Mouse (Mus musculus) neural tube, embryonic 12.5 days (tissue): Measurements from ENCODE around the gene Bckdk. TPM values are rescaled to one million over a fixed set of nuclear protein-coding genes. Genes with fewer than 3 reads are reported as not detected.
"Not testable (repeated sequence)": the region's sequence is repeated elsewhere in the genome, so short reads cannot be mapped to it uniquely, and the experiment has no call there.

Experiments
- ATAC-seq: fragments of 200-750 bp; cut with Nextera tagmentation; 2 replicates; pipeline ENCODE4 v1.8.0; 2017; ENCODE audit warnings: low read depth, mild to moderate bottlenecking, moderate TSS enrichment, moderate library complexity; ENCODE audit not compliant: low FRiP score
- H3K27ac ChIP-seq: fragments of 300-500 bp; sonication (generic); 2 replicates; pipeline ENCODE4 v1.5.1; 2016
- H3K27me3 ChIP-seq: fragments of 300-500 bp; sonication (generic); replicated peaks from 2 replicates; pipeline ENCODE4 v1.6.1; 2016; ENCODE audit warnings: mild to moderate bottlenecking
- H3K36me3 ChIP-seq: fragments of 300-500 bp; sonication (generic); 2 replicates; pipeline ENCODE4 v1.6.1; 2016; ENCODE audit warnings: mild to moderate bottlenecking
- H3K4me1 ChIP-seq: fragments of 300-500 bp; sonication (generic); 2 replicates; pipeline ENCODE4 v1.6.1; 2016
- H3K4me2 ChIP-seq: fragments of 300-500 bp; sonication (generic); replicated peaks from 2 replicates; pipeline ENCODE4 v1.6.1; 2016; ENCODE audit warnings: mild to moderate bottlenecking
- H3K4me3 ChIP-seq: fragments of 300-500 bp; sonication (generic); 2 replicates; pipeline ENCODE4 v1.5.1; 2016
- H3K9ac ChIP-seq: fragments of 300-500 bp; sonication (generic); 2 replicates; pipeline ENCODE4 v1.6.1; 2016; ENCODE audit warnings: mild to moderate bottlenecking
- H3K9me3 ChIP-seq: fragments of 300-500 bp; sonication (generic); 2 replicates; pipeline ENCODE4 v1.6.1; 2016; ENCODE audit warnings: mild to moderate bottlenecking
- WGBS: fragments of 180-500 bp; shearing (Covaris S2); methylation state at CpG from one replicate; pipeline ENCODE4 v1.1.7; 2016; 5-methylcytosine and 5-hydroxymethylcytosine counted together
- polyA plus RNA-seq: library from polyadenylated mRNA; unstranded; fragments of >200 nt; fragmentation: Nextera tagmentation; extraction: Ambion mirVana; gene quantifications from 2 replicates; pipeline ENCODE4 v1.2.1, GENCODE M21; 2016

The Bckdk gene
- polyA plus RNA-seq, 1 experiment from 2014 or later: 74.1 TPM

DNA sequence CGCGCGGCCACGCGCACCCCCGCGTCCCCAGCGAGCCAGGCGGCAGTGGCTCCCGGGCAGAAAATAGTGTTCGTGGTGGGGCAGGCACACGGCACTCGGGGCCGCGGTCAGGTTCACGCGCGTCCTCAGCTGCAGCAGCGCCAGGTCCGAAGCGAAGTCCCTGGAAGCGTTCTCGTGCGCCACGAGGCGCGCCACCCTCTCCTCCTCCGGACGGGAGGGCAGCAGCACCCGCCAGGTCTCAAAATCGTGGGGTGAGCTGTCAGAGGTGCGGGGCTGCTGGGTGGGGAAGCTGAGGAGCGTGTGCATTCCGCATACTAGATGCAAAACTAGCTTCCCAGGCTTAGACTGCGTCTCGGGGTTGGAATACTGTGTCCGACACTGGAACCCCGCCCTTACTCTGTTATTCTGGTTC lies 31.9 kb downstream of the Bckdk start:
- Histone ChIP-seq H3K4me3 (peak overlapping the region; percentile 67), H3K9me3 (no peaks in the 10 kb centered on the region), H3K27ac (peak overlapping the region; percentile 60; the same call in 1 of the 2 replicates)

DNA sequence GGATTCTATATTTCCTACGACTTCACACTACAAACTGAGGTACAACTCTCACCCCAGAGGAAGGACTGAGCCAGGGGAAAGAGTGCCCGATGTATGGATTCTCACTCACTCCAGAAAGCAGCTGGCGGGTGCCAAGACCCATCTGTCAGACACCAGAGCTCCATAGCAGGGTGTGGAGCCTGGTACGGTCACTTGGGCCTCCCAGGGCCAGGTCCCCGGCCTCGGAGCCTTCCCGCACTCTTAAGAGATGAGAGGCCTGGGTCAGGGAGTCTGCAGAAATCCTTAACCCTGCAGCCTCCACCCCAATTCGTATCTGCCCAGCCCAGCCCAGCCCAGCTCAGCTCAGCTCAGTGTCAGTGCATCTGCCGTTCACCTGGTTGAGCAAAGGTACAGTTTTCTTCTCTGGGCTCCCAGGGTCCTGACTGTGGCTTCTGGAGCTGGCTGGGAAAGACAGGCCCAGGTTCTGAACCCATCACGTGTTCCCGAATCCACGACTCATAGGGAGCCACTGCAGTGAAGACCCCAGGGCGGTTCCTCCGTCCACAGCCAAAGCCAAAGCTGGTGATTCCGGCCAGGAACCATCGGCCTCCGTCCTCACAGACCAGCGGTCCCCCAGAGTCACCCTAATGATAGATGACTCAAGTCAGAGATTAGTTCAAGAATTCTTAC lies 32.5 kb downstream of the Bckdk start:
- peak overlapping the region; percentile 67 for H3K4me3 ChIP-seq
- peak overlapping the region; percentile 76 for H3K9ac ChIP-seq
- H3K27me3 ChIP-seq: 0 out of 2 replicates have a peak, but pooled peaks cover 3% of the 10 kb centered on the region
- H3K27ac ChIP-seq: no peak overlapping the region
- ATAC-seq: no peak
- WGBS: 60% methylated on average over 18 of the region's 18 CpGs
- H3K9me3 ChIP-seq: no peaks in the 10 kb centered on the region
- H3K36me3 ChIP-seq: no peaks in the 10 kb centered on the region
- peaks cover 17% of the 10 kb centered on the region for H3K4me1 ChIP-seq
- peak overlapping the region; percentile 93 for H3K4me2 ChIP-seq

More for the DNA sequence above, 31.9 kb downstream of the Bckdk start:
- ATAC-seq: peak; percentile 51; the same call in 1 of the 2 replicates
- Histone ChIP-seq H3K4me2 (peak overlapping the region; percentile 93), H3K4me1 (peaks cover 17% of the 10 kb centered on the region), H3K9ac (peak overlapping the region; percentile 76), H3K36me3 (no peaks in the 10 kb centered on the region), H3K27me3 (0 out of 2 replicates have a peak, but pooled peaks cover 5% of the 10 kb centered on the region)
- WGBS: under 1% methylated on average over 38 of the region's 38 CpGs

DNA sequence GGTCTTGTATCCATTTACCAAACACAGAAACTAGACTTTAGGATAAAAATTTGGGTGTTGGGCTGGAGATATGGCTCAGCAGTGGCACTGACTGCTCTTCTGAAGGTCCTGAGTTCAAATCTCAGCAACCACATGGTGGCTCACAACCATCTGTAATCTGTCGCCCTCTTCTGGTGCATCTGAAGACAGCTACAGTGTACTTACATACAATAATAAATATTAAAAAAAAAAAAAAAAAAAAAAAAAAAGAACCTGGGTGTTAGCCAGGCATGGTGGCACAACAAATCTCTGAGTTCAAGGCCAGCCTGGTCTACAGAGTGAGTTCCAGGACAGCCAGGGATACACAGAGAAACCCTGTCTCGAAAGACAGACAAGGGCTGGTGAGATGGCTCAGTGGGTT lies 38.2 kb downstream of the Bckdk start:
- ATAC-seq, H3K9ac ChIP-seq, H3K4me1 ChIP-seq, H3K4me2 ChIP-seq, H3K36me3 ChIP-seq, H3K4me3 ChIP-seq, H3K9me3 ChIP-seq, H3K27ac ChIP-seq: not testable (repeated sequence)
- H3K27me3 ChIP-seq: peaks cover 25% of the 10 kb centered on the region
- 59% methylated on average over 2 of the region's 2 CpGs for WGBS

DNA sequence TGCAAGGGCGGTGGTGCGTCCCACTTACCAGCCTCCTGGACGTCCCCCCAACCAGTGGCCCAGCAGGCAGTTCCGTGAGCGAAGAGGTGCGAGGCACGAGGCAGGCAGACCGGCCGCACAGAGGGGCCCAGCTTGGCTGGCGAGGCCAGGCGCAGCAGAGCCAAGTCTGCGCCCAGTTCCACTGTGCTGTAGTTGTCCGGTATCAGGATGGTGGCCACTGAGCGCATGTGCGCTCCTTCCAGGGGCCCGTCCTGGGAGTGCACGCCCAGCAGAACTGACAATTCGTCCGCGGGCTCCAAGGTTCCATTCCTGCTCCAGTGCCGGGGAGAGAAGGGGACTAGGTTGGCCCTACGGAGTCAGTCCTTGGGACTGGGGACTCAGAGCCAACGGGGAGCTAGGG lies 40.7 kb downstream of the Bckdk start:
- ATAC-seq: no peak
- WGBS: 14% methylated on average over 23 of the region's 23 CpGs
- Histone ChIP-seq H3K36me3 (no peaks in the 10 kb centered on the region), H3K27me3 (peaks cover 25% of the 10 kb centered on the region), H3K4me2 (peak overlapping the region; percentile 24; the same call in 1 of the 2 replicates), H3K9ac (no peak overlapping the region), H3K4me1 (no peaks in the 10 kb centered on the region), H3K4me3 (no peak overlapping the region), H3K27ac (no peak overlapping the region), H3K9me3 (no peaks in the 10 kb centered on the region)

DNA sequence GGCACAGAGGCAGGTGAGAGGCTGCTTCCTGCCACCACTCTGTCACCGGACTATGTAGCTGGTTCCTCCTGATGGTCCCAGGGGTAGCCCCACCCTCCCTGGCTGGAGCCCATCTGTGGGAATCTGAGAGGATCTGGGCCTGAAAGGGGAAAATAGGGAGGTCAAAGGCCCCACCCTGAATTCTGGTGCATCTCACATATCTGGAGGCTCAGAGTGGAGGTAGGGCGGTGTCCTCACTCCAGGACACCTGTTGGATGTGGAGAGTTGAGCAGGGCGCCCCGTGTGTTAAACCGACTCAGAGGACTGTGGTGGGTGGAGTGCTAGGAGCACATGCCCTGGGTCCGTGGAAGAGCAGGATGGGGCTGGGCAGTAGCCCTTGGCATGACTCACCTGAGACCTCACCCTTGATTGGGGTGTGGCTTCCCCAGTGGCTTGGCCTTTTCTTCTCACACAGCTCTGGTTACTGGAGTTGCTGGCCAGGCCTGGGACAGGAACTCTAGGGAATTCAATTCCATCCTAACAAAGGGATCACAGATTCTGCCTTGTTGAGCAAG lies 42.7 kb downstream of the Bckdk start, which contains the start of gene Prss36:
Gene Prss36, minus strand, starts transcription at position 256 of the 554 bp plus-strand sequence.
- 83% methylated on average over 6 of the region's 6 CpGs for WGBS
- no peak for ATAC-seq
- Histone ChIP-seq H3K4me3 (no peak within 1 kb of the TSS), H3K27me3 (peaks cover 25% of the 10 kb centered on the region), H3K9ac (no peak within 1 kb of the TSS), H3K9me3 (no peaks in the 10 kb centered on the region), H3K27ac (no peak within 1 kb of the TSS), H3K4me2 (no peak within 1 kb of the TSS), H3K4me1 (no peaks in the 10 kb centered on the region), H3K36me3 (no peaks in the 10 kb centered on the region)

DNA sequence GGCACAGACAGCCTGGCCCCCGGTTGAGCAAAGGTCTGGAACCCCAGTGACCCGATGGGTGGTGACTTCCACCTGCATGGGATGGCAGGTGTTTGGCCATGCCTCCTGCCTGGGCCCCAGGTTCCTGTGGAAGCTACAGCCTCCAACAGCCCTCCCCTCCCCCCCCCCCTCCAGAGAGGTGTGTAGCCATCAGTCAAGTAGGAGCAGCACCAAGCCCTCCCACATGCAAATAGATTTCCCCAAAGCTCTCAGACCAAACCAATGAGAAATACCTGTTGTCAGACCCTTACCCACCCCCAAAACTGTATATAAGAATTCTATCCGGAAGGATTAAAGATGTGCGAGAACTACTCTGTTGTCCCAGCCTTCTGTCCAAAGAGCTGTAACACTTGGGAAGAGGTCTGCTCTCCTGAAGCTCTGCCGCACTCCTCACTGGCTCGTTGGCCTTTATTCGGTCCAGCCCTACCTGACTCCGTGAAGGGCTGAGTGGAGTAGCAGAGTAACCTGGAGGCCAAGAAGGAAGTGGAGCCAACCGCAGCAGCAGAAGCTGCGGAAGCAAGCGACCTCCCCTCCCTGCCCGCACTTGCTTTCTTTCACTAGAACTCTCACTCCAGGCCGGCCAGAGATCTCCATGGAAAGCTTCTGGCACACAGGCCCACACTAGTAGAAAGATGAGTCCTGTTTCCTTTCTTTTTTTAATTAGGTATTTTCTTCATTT lies 49.1 kb downstream of the Bckdk start:
- H3K27ac ChIP-seq: no peak overlapping the region
- no peaks in the 10 kb centered on the region for H3K36me3 ChIP-seq
- no peak overlapping the region for H3K4me3 ChIP-seq
- WGBS: 42% methylated on average over 13 of the region's 13 CpGs
- no peak overlapping the region for H3K9ac ChIP-seq
- no peaks in the 10 kb centered on the region for H3K27me3 ChIP-seq
- no peaks in the 10 kb centered on the region for H3K9me3 ChIP-seq
- H3K4me1 ChIP-seq: no peaks in the 10 kb centered on the region
- ATAC-seq: no peak
- H3K4me2 ChIP-seq: no peak overlapping the region

DNA sequence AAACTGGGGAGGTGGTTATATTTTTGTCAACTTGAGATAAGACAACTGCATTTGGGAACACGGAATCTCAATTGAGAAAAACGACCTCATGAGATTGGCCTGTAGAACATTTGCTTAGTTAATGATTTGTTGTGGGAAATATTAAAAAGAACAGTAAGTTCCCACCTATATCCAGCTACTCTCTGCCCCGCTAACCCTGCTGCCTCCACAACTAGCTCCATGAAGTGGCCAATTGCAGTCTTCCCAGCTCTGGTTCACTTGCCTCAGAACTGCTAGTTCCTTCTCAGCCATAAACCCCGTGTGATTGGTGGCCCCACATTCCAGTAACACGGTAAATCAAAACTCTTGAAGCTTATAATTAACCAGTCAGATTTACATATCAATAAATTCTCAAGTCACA lies 55.5 kb downstream of the Bckdk start:
- no peak for ATAC-seq
- Histone ChIP-seq H3K4me1 (no peaks in the 10 kb centered on the region), H3K27ac (no peak overlapping the region), H3K36me3 (no peaks in the 10 kb centered on the region), H3K4me2 (no peak overlapping the region), H3K4me3 (no peak overlapping the region), H3K9ac (no peak overlapping the region), H3K9me3 (no peaks in the 10 kb centered on the region), H3K27me3 (no peaks in the 10 kb centered on the region)
- 67% methylated on average over 5 of the region's 5 CpGs for WGBS

Other genes starting within 250 kb of the Bckdk start
- gene Bcl7c, start 195.1 kb upstream of the Bckdk start, polyA plus RNA-seq: 71.1 and 74.7 TPM in 2 replicates
- gene Ctf1, start 191.3 kb upstream of the Bckdk start, polyA plus RNA-seq: 5.8 TPM in 2 replicates
- gene Ctf2, start 171.9 kb upstream of the Bckdk start, polyA plus RNA-seq: 0.22 and 0.28 TPM in 2 replicates
- gene Fbxl19, start 159.5 kb upstream of the Bckdk start, polyA plus RNA-seq: 10.2 and 13.0 TPM in 2 replicates
- gene Orai3, start 134.3 kb upstream of the Bckdk start, polyA plus RNA-seq: 7.9 and 9.9 TPM in 2 replicates
- gene Setd1a, start 127.4 kb upstream of the Bckdk start, polyA plus RNA-seq: 20.3 and 22.5 TPM in 2 replicates
- not detected in 2 replicates for gene Gm49388, start 118.5 kb upstream of the Bckdk start, polyA plus RNA-seq
- gene Hsd3b7, start 103.5 kb upstream of the Bckdk start, polyA plus RNA-seq: 7.8 and 9.0 TPM in 2 replicates
- gene Stx4a, start 79.8 kb upstream of the Bckdk start, polyA plus RNA-seq: 19.2 and 19.3 TPM in 2 replicates
- 19.0 and 19.2 TPM in 2 replicates for gene Stx1b, start 79.5 kb upstream of the Bckdk start, polyA plus RNA-seq
- 18.1 and 19.5 TPM in 2 replicates for gene Zfp646, start 27.9 kb upstream of the Bckdk start, polyA plus RNA-seq
- 34.7 and 38.9 TPM in 2 replicates for gene Zfp668, start 27.3 kb upstream of the Bckdk start, polyA plus RNA-seq
- gene Prss53, start 13.1 kb upstream of the Bckdk start, polyA plus RNA-seq: 0.98 and 1.1 TPM in 2 replicates
- gene Gm21974, start 8.6 kb upstream of the Bckdk start, polyA plus RNA-seq: not detected in 2 replicates
- gene Vkorc1, start 8.5 kb upstream of the Bckdk start, polyA plus RNA-seq: 55.2 and 57.5 TPM in 2 replicates
- 50.9 and 51.0 TPM in 2 replicates for gene Kat8, start 8.4 kb downstream of the Bckdk start, polyA plus RNA-seq
- 0.58 and 1.1 TPM in 2 replicates for gene Prss8, start 26.0 kb downstream of the Bckdk start, polyA plus RNA-seq
- gene Prss36, start 42.6 kb downstream of the Bckdk start, polyA plus RNA-seq: 9.2 and 12.2 TPM in 2 replicates
- gene Fus, start 63.4 kb downstream of the Bckdk start, polyA plus RNA-seq: 481 and 511 TPM in 2 replicates
- gene Pycard, start 89.8 kb downstream of the Bckdk start, polyA plus RNA-seq: 6.5 and 6.9 TPM in 2 replicates
- gene Trim72, start 99.9 kb downstream of the Bckdk start, polyA plus RNA-seq: 0.23 TPM in 1 of 2 replicates, not detected in the other
- gene Itgam, start 158.6 kb downstream of the Bckdk start, polyA plus RNA-seq: 0.91 and 1.1 TPM in 2 replicates
- not detected in 2 replicates for gene Gm49368, start 158.6 kb downstream of the Bckdk start, polyA plus RNA-seq
- not detected in 2 replicates for gene Itgax, start 225.5 kb downstream of the Bckdk start, polyA plus RNA-seq